Comparison of ENCODE assay signal across 8 mouse cellular contexts in genomic region chr9:20868448-20869001, GRCm38 (mm10). TPM values are rescaled to one million over a fixed set of nuclear protein-coding genes. Genes with fewer than 3 reads are reported as not detected.
DNase-seq lines count a peak whose midpoint lies in the region; ATAC-seq and TF ChIP-seq lines count a peak whose summit lies in the region.

A230050P20Rik (plus strand) TSS chr9:20868642.

- peaks cover 34% of the 10 kb centered on the region for H3K27me3 ChIP-seq in forebrain, postnatal 0 days (ENCODE audit: insufficient read depth, low read length)
- peaks cover 40% of the 10 kb centered on the region for H3K27me3 ChIP-seq in hindbrain, embryonic 15.5 days

- no peaks in the 10 kb centered on the region for H3K36me3 ChIP-seq in forebrain, postnatal 0 days (ENCODE audit: insufficient read depth)
- H3K36me3 ChIP-seq in hindbrain, embryonic 15.5 days, result no peaks in the 10 kb centered on the region

- peak within 1 kb of the TSS; percentile 51 for H3K9ac ChIP-seq in forebrain, postnatal 0 days
- peak within 1 kb of the TSS; percentile 30 for H3K9ac ChIP-seq in hindbrain, embryonic 15.5 days

- 11% methylated on average over 51 of the region's 53 CpGs for WGBS in forebrain, postnatal 0 days
- 7% methylated on average over 51 of the region's 53 CpGs for WGBS in hindbrain, embryonic 15.5 days

- H3K27ac ChIP-seq in gastrocnemius, adult 2 months, result peak within 1 kb of the TSS; percentile 78
- no peak within 1 kb of the TSS for H3K27ac ChIP-seq in forebrain, postnatal 0 days (ENCODE audit: low read depth, low read length)
- no peak within 1 kb of the TSS for H3K27ac ChIP-seq in hindbrain, embryonic 15.5 days (replicated peaks)

- ATAC-seq in forebrain, postnatal 0 days, result peak; percentile 86
- ATAC-seq in hindbrain, embryonic 15.5 days (ENCODE audit: low FRiP score, low read depth), result peak; percentile 59; the same call in 1 of the 2 replicates

- TF ChIP-seq CTCF in gastrocnemius, adult 2 months (IDR thresholded peaks at IDR 0.05), result no peak
- TF ChIP-seq CTCF in forebrain, postnatal 0 days (IDR thresholded peaks at IDR 0.05; ENCODE audit: low read depth), result no peak

- peak; percentile 67 for DNase-seq in gastrocnemius, adult 2 months
- DNase-seq in gastrocnemius, adult 18-20 months (ENCODE audit: low spot score), result no peak
- DNase-seq in brain, adult 2 months (ENCODE audit: low read depth, low spot score), result peak; percentile 94
- DNase-seq in forebrain, postnatal 0 days, result peak; percentile 66
- peak in 1 of 2 experiments; percentile 88 for DNase-seq in left cerebral cortex, adult 8-10 months (ENCODE audit: low spot score in 2 of 2)
- DNase-seq in lung, postnatal 4 days, result peak; percentile 73 to 83
- peak; percentile 76 to 81 for DNase-seq in right cerebral cortex, postnatal 36 days (ENCODE audit: low spot score in 2 of 2)

- H3K9me3 ChIP-seq in forebrain, postnatal 0 days (ENCODE audit: low read length), result no peaks in the 10 kb centered on the region
- H3K9me3 ChIP-seq in hindbrain, embryonic 15.5 days, result no peaks in the 10 kb centered on the region

- intact Hi-C loops in gastrocnemius, adult 2 months (cut with DNase I), result no loop called here

- H3K4me2 ChIP-seq in forebrain, postnatal 0 days (ENCODE audit: low read depth), result peak within 1 kb of the TSS; percentile 64
- H3K4me2 ChIP-seq in hindbrain, embryonic 15.5 days, result peak within 1 kb of the TSS; percentile 60

- peak within 1 kb of the TSS; percentile 76 for H3K4me3 ChIP-seq in gastrocnemius, adult 2 months
- peak within 1 kb of the TSS; percentile 46 for H3K4me3 ChIP-seq in forebrain, postnatal 0 days (ENCODE audit: low read depth, low read length)
- H3K4me3 ChIP-seq in hindbrain, embryonic 15.5 days, result peak within 1 kb of the TSS; percentile 43

- H3K4me1 ChIP-seq in forebrain, postnatal 0 days (ENCODE audit: insufficient read depth), result no peaks in the 10 kb centered on the region
- peaks cover 6% of the 10 kb centered on the region; the same call in 1 of the 2 replicates for H3K4me1 ChIP-seq in hindbrain, embryonic 15.5 days (replicated peaks)

RNA-seq across cellular contexts. Expression of gene A230050P20Rik, which starts in this region (rescaled TPM):
- total RNA-seq in gastrocnemius, adult 2 months (2021), result 1 to 10 TPM; 2.1 to 2.3 TPM
- total RNA-seq in gastrocnemius, adult 18-20 months (2021), result 1 to 10 TPM; 1.8 to 2.8 TPM
- total RNA-seq in forebrain, postnatal 0 days (2014; rRNA removed), result 18.0 and 22.1 TPM in 2 replicates
- polyA plus RNA-seq in forebrain, postnatal 0 days (2015; fragmentation: Nextera tagmentation; extraction: Ambion mirVana), result 5.0 and 19.6 TPM in 2 replicates
- 12.9 and 13.2 TPM in 2 replicates for polyA plus RNA-seq in hindbrain, embryonic 15.5 days (2015; fragmentation: Nextera tagmentation; extraction: Ambion mirVana)
- 10 to 100 TPM; 71.9 to 91.7 (median 82.6) TPM for total RNA-seq in left cerebral cortex, adult 8-10 months (2022)
